Mouse (Mus musculus): ENCODE data around the gene 2200002J24Rik. TPM values are rescaled to one million over a fixed set of nuclear protein-coding genes. Genes with fewer than 3 reads are reported as not detected.
A peak's percentile ranks its signal among the peaks of the same experiment; 100 is the strongest.

2200002J24Rik gene
- polyA plus RNA-seq, 1 experiment from 2014 or later = 0.46 TPM

GRCm38 (mm10) chr7:30711942-30712341 is 13.2 kb downstream of the 2200002J24Rik start, which contains the start of gene Atp4a:
Atp4a (plus strand) TSS chr7:30712209.
- H3K9me3 ChIP-seq (ENCODE audit: low read depth, low read length) = no peaks in the 10 kb centered on the region
- no peaks in the 10 kb centered on the region for H3K4me1 ChIP-seq (ENCODE audit: insufficient read depth)
- WGBS = 76% methylated on average over 3 of the region's 3 CpGs
- no peak within 1 kb of the TSS for H3K4me2 ChIP-seq
- H3K36me3 ChIP-seq (ENCODE audit: insufficient read depth) = no peaks in the 10 kb centered on the region
- H3K27me3 ChIP-seq (ENCODE audit: insufficient read depth, low read length) = peaks cover 8% of the 10 kb centered on the region; the same call in 1 of the 2 replicates
- no peak within 1 kb of the TSS for H3K9ac ChIP-seq
- H3K4me3 ChIP-seq (ENCODE audit: low read depth, low read length) = no peak within 1 kb of the TSS
- no peak for DNase-seq
- no peak within 1 kb of the TSS for H3K27ac ChIP-seq (ENCODE audit: low read depth)
- no peak for ATAC-seq (ENCODE audit: insufficient read depth)
- TF ChIP-seq CTCF (IDR thresholded peaks at IDR 0.05; ENCODE audit: low read depth) = no peak

DNA sequence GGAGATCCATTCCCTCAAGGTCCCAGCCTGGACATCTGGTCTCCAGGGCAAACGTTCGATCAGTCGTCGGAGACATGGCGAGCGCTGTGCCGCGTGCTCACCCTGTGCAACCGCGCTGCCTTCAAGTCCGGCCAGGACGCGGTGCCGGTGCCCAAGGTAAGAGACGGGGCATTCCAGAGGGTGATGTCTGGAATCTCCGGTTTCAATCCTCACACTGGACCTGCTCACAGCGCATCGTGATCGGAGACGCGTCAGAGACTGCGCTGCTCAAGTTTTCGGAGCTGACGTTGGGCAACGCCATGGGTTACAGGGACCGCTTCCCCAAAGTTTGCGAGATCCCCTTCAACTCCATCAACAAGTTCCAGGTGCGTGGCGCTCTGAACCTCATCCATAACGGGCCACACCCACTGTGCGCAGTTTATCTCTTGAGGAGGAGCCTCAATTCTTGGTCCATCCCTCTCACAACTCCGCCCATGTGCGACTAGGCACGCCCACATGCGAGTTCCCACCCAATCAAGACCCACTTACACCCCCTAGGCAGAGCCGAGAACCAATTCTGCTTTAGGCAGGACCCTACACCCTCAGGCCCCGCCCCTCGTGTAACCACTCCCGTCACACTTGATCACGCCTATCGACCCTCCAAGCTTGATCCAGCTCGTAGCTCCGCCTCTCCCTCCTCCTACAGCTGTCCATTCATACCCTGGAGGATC is 18.4 kb downstream of the 2200002J24Rik start:
- H3K9me3 ChIP-seq (ENCODE audit: low read depth, low read length) = no peaks in the 10 kb centered on the region
- no peaks in the 10 kb centered on the region for H3K36me3 ChIP-seq (ENCODE audit: insufficient read depth)
- H3K9ac ChIP-seq = no peak overlapping the region; the same call in 1 of the 2 replicates
- no peak for TF ChIP-seq CTCF (IDR thresholded peaks at IDR 0.05; ENCODE audit: low read depth)
- peak overlapping the region; percentile 62 for H3K4me2 ChIP-seq
- peak; percentile 84 for DNase-seq
- 3% methylated on average over 43 of the region's 43 CpGs for WGBS
- ATAC-seq (ENCODE audit: insufficient read depth) = peak; percentile 95
- peaks cover 20% of the 10 kb centered on the region; the same call in 1 of the 2 replicates for H3K27me3 ChIP-seq (ENCODE audit: insufficient read depth, low read length)
- H3K27ac ChIP-seq (ENCODE audit: low read depth) = no peak overlapping the region
- H3K4me1 ChIP-seq (ENCODE audit: insufficient read depth) = peaks cover 4% of the 10 kb centered on the region; the same call in 1 of the 2 replicates
- peak overlapping the region; percentile 30 for H3K4me3 ChIP-seq (ENCODE audit: low read depth, low read length)

- Histone ChIP-seq H3K27ac (ENCODE audit: low read depth) (no peak overlapping the region), H3K4me1 (ENCODE audit: insufficient read depth) (peaks cover 4% of the 10 kb centered on the region; the same call in 1 of the 2 replicates), H3K9me3 (ENCODE audit: low read depth, low read length) (no peaks in the 10 kb centered on the region), H3K9ac (no peak overlapping the region), H3K4me2 (peak overlapping the region; percentile 62), H3K4me3 (ENCODE audit: low read depth, low read length) (peak overlapping the region; percentile 30), H3K36me3 (ENCODE audit: insufficient read depth) (no peaks in the 10 kb centered on the region), H3K27me3 (ENCODE audit: insufficient read depth, low read length) (peaks cover 20% of the 10 kb centered on the region; the same call in 1 of the 2 replicates)
- DNase-seq = no peak
- WGBS = 11% methylated on average over 14 of the region's 14 CpGs
- no peak for ATAC-seq (ENCODE audit: insufficient read depth)
- no peak for TF ChIP-seq CTCF (IDR thresholded peaks at IDR 0.05; ENCODE audit: low read depth)
Measured at GRCm38 (mm10) chr7:30717716-30718046, 19.0 kb downstream of the 2200002J24Rik start.

GRCm38 (mm10) chr7:30719669-30720068 is 20.9 kb downstream of the 2200002J24Rik start:
- H3K9me3 ChIP-seq (ENCODE audit: low read depth, low read length) = no peaks in the 10 kb centered on the region
- no peak overlapping the region for H3K4me3 ChIP-seq (ENCODE audit: low read depth, low read length)

GRCm38 (mm10) chr7:30721286-30721685 is 22.6 kb downstream of the 2200002J24Rik start:
- Histone ChIP-seq H3K27ac (ENCODE audit: low read depth) (no peak overlapping the region), H3K27me3 (ENCODE audit: insufficient read depth, low read length) (peaks cover 15% of the 10 kb centered on the region; the same call in 1 of the 2 replicates), H3K9me3 (ENCODE audit: low read depth, low read length) (no peaks in the 10 kb centered on the region), H3K4me1 (ENCODE audit: insufficient read depth) (peaks cover 4% of the 10 kb centered on the region; the same call in 1 of the 2 replicates), H3K4me3 (ENCODE audit: low read depth, low read length) (no peak overlapping the region), H3K36me3 (ENCODE audit: insufficient read depth) (no peaks in the 10 kb centered on the region), H3K4me2 (no peak overlapping the region), H3K9ac (no peak overlapping the region)
- no peak for ATAC-seq (ENCODE audit: insufficient read depth)
- no peak for TF ChIP-seq CTCF (IDR thresholded peaks at IDR 0.05; ENCODE audit: low read depth)
- no peak for DNase-seq
- 79% methylated on average over 7 of the region's 7 CpGs for WGBS

More at GRCm38 (mm10) chr7:30719669-30720068, 20.9 kb downstream of the 2200002J24Rik start:
- peaks cover 20% of the 10 kb centered on the region; the same call in 1 of the 2 replicates for H3K27me3 ChIP-seq (ENCODE audit: insufficient read depth, low read length)
- no peaks in the 10 kb centered on the region for H3K36me3 ChIP-seq (ENCODE audit: insufficient read depth)
- WGBS = 92% methylated on average over 5 of the region's 5 CpGs
- no peak overlapping the region for H3K4me2 ChIP-seq
- H3K4me1 ChIP-seq (ENCODE audit: insufficient read depth) = peaks cover 4% of the 10 kb centered on the region; the same call in 1 of the 2 replicates
- H3K9ac ChIP-seq = no peak overlapping the region
- no peak for TF ChIP-seq CTCF (IDR thresholded peaks at IDR 0.05; ENCODE audit: low read depth)
- H3K27ac ChIP-seq (ENCODE audit: low read depth) = no peak overlapping the region
- ATAC-seq (ENCODE audit: insufficient read depth) (no peak), DNase-seq (no peak)

GRCm38 (mm10) chr7:30723274-30723953 is 24.7 kb downstream of the 2200002J24Rik start:
- DNase-seq (peak; percentile 30), ATAC-seq (ENCODE audit: insufficient read depth) (no peak)
- Histone ChIP-seq H3K27me3 (ENCODE audit: insufficient read depth, low read length) (no peaks in the 10 kb centered on the region), H3K4me1 (ENCODE audit: insufficient read depth) (peaks cover 4% of the 10 kb centered on the region; the same call in 1 of the 2 replicates), H3K9me3 (ENCODE audit: low read depth, low read length) (no peaks in the 10 kb centered on the region), H3K4me3 (ENCODE audit: low read depth, low read length) (no peak overlapping the region), H3K27ac (ENCODE audit: low read depth) (no peak overlapping the region), H3K9ac (no peak overlapping the region), H3K36me3 (ENCODE audit: insufficient read depth) (peaks cover 9% of the 10 kb centered on the region; the same call in 1 of the 2 replicates), H3K4me2 (no peak overlapping the region)
- no peak for TF ChIP-seq CTCF (IDR thresholded peaks at IDR 0.05; ENCODE audit: low read depth)
- 63% methylated on average over 6 of the region's 6 CpGs for WGBS

DNA sequence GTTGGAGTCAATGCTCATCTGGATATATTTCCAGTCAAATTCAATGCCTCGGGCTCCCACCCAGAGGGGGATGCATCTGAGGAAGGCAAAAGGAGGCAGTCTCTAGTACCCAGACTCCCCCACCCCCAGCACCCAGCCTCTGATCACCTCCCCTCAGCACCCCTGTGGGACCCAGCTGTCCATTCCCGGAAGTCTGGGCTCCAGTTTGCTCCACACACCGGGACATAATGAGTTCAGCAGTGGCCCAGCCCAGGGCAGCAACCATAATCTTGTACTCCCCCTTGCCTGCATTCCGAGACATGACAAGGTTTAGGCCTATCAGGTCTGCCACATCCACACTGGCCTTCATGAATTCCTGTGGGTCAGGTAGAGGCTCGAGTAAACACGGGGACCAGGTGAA is 29.5 kb downstream of the 2200002J24Rik start:
- ATAC-seq (ENCODE audit: insufficient read depth) = no peak
- peak overlapping the region; percentile 85 for H3K9ac ChIP-seq
- TF ChIP-seq CTCF (IDR thresholded peaks at IDR 0.05; ENCODE audit: low read depth) = no peak
- H3K4me3 ChIP-seq (ENCODE audit: low read depth, low read length) = peak overlapping the region; percentile 83
- peaks cover 14% of the 10 kb centered on the region; the same call in 1 of the 2 replicates for H3K36me3 ChIP-seq (ENCODE audit: insufficient read depth)
- H3K4me2 ChIP-seq = peak overlapping the region; percentile 89
- no peak for DNase-seq
- no peaks in the 10 kb centered on the region for H3K27me3 ChIP-seq (ENCODE audit: insufficient read depth, low read length)
- no peaks in the 10 kb centered on the region for H3K9me3 ChIP-seq (ENCODE audit: low read depth, low read length)
- WGBS = 77% methylated on average over 6 of the region's 6 CpGs
- H3K4me1 ChIP-seq (ENCODE audit: insufficient read depth) = peaks cover 7% of the 10 kb centered on the region; the same call in 1 of the 2 replicates
- H3K27ac ChIP-seq (ENCODE audit: low read depth) = no peak overlapping the region

Data from lung, embryonic 14.5 days (tissue).